Mouse (Mus musculus) lung, adult 2 months (tissue): ENCODE measurements around the gene Ppm1h. TPM values are rescaled to one million over a fixed set of nuclear protein-coding genes. Genes with fewer than 3 reads are reported as not detected.
"Not testable (repeated sequence)": the region's sequence is repeated elsewhere in the genome, so short reads cannot be mapped to it uniquely, and the experiment has no call there.

Experiments used
- DNase-seq: peaks from one replicate; pipeline ENCODE4 v3.0.0; 2022
- H3K4me1 ChIP-seq: fragments of 200-500 bp; 2 replicates; pipeline ENCODE4 v1.6.1; 2011; ENCODE audit warnings: low read length; ENCODE audit not compliant: control insufficient read depth, insufficient read depth
- H3K4me3 ChIP-seq: fragments of 200-500 bp; replicated peaks from 2 replicates; pipeline ENCODE3; 2011; ENCODE audit warnings: low read depth, mild to moderate bottlenecking, control low read depth, low read length; ENCODE audit errors: extremely low read depth
- CTCF ChIP-seq: fragments of 200-500 bp; IDR thresholded peaks from 2 replicates; pipeline ENCODE4 v1.5.1; 2011; ENCODE audit warnings: mild to moderate bottlenecking, low read length, control low read depth; ENCODE audit not compliant: insufficient read depth
- POLR2A ChIP-seq: fragments of 200-500 bp; IDR thresholded peaks from 2 replicates; pipeline ENCODE4 v1.6.1; 2011; ENCODE audit warnings: low read depth, mild to moderate bottlenecking, control low read depth, low read length, borderline replicate concordance; ENCODE audit errors: extremely low read depth
- WGBS: fragments of 180-500 bp; shearing (Covaris S2); methylation state at CpG from one replicate; pipeline ENCODE4 v1.1.7; 2018; 5-methylcytosine and 5-hydroxymethylcytosine counted together
- polyA plus RNA-seq: library from polyadenylated mRNA; depleted of rRNA; stranded (reverse); fragments of >200 nt; gene quantifications from 2 replicates; pipeline ENCODE4 v1.2.3, GENCODE M21; 2012

Ppm1h gene
- polyA plus RNA-seq, 1 experiment: 9.2 TPM

DNA sequence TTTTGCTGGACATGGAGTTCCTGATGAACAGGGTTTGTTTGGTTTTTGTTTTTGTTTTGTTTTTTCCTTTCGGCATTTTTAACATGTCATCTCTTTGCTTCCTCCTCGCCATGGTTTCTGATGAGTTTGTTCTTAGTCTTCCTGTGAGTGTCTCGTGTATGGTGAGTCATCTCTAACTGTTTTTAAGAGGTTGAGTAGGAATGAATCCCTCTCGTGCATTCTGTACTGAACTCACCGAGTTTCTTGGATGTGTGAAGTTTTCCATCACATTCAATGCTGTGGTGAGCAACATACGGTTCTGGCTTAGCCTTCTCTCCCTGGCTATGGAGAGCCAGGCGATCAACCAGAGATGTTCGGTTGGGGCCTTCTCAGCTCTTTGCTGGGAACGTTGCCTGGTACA lies 275.0 kb downstream of the Ppm1h start:
- 70% methylated on average over 9 of the region's 9 CpGs for WGBS

DNA sequence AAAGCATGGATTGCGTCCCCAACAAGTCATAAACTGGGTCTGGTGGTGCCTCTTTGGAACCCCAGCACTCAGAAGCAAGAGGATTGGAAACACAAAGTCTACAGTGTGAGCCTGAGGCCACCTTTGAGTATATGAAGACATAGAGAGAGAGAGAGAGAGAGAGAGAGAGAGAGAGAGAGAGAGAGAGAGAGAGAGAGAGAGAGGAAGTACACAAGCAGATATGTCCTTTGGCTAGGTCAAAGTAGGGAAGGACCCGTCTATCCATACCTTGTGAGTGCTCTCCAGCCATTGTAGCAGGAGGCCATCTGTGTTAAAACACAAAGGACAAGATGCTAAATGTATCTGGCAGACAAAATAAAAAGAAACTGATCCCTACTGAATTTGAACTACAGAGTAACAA lies 279.4 kb downstream of the Ppm1h start:
- Histone ChIP-seq H3K4me3 (no peak overlapping the region), H3K4me1 (no peaks in the 10 kb centered on the region)
- TF ChIP-seq CTCF (no peak), POLR2A (no peak)
- 74% methylated on average over 2 of the region's 2 CpGs for WGBS
- DNase-seq: no peak

More for the DNA sequence above, 275.0 kb downstream of the Ppm1h start:
- DNase-seq: no peak
- no peak for TF ChIP-seq CTCF
- TF ChIP-seq POLR2A: no peak
- H3K4me3 ChIP-seq: no peak overlapping the region
- H3K4me1 ChIP-seq: no peaks in the 10 kb centered on the region

DNA sequence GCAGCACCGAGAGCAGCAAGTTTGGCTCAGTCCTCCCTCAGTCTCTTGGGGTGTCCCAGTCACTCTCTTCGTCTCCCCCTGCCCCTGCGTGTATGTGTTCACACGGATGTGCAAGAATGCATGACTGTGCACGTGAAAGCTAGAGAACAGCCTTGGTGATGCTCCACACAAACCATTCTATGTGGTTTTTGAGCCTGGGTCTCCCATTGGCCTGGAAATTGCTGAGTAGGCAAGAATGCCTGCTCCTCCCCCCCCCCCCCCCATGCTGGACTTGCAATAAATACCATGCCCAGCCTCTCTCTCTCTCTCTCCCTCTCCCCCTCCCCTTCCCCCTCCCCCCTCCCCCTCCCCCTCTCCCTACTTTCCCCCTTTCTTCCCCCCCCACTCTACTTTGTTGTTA lies 280.1 kb downstream of the Ppm1h start:
- TF ChIP-seq CTCF (no peak), POLR2A (no peak)
- 91% methylated on average over 5 of the region's 5 CpGs for WGBS
- no peak for DNase-seq
- no peak overlapping the region for H3K4me3 ChIP-seq
- no peaks in the 10 kb centered on the region for H3K4me1 ChIP-seq

DNA sequence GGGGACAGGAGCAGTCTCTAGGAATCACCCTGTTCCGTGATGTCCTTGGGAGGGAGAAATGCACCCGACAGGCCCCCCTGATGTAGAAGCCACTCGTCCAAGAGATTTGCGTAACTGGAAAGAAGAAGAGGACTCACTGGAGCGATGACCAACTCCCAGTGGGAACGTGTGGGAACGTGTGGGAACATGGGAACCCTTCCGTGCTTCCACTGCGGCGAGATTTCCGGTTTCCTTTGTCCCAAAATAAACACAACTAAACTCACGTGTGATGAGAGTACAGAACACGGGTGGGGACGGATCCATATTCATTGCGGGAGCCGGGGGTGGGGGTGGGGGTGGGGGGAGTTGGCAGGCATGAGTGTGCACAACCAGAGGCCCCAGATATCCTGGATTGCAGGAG lies 281.7 kb downstream of the Ppm1h start:
- Histone ChIP-seq H3K4me3 (no peak overlapping the region), H3K4me1 (no peaks in the 10 kb centered on the region)
- DNase-seq: no peak
- 67% methylated on average over 16 of the region's 16 CpGs for WGBS
- TF ChIP-seq CTCF (no peak), POLR2A (no peak)

DNA sequence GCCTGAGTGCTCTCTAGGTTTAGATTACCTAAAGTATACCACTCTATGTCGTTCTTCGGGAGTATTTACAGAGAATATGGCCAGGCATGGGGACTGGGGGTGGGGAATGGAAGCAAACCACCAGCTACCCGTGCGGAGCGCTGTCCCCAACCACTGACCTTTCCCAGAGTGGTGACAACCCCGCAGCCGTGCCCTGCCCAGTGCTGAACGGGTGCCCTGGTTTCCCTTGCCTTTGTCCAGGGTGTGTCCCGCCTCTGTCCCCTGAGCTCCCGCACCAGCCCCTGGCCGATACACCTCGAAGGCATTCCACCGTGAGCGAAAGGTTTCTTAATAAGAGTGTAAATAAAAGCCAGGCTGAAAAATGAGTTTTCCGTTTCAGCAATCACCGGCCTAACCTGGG lies 282.2 kb downstream of the Ppm1h start:
- no peak for TF ChIP-seq CTCF
- no peak for DNase-seq
- WGBS: 49% methylated on average over 16 of the region's 16 CpGs
- Histone ChIP-seq H3K4me3 (no peak overlapping the region), H3K4me1 (no peaks in the 10 kb centered on the region)

DNA sequence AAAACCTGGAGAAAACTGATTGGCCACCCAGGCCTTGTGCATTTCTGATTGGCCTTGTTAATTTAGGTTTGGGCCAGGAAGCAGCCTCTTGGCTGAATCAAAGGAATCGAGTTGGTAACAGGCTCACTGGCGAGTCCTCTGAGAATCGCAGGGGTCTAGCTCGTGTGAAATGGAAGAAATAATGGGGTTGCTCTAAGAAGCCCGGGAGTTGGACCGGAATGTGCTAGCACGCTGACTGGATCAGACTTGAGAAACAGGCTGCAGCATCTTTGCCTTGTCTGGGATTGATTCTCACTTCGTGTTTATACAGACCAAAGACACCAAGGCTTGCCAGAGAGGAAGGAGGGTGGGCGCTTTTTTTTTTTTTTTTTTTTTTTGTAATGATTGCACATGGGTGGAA lies 282.9 kb downstream of the Ppm1h start:
- Histone ChIP-seq H3K4me3 (no peak overlapping the region), H3K4me1 (no peaks in the 10 kb centered on the region)
- TF ChIP-seq POLR2A (no peak), CTCF (no peak)
- 57% methylated on average over 9 of the region's 9 CpGs for WGBS
- DNase-seq: no peak

DNA sequence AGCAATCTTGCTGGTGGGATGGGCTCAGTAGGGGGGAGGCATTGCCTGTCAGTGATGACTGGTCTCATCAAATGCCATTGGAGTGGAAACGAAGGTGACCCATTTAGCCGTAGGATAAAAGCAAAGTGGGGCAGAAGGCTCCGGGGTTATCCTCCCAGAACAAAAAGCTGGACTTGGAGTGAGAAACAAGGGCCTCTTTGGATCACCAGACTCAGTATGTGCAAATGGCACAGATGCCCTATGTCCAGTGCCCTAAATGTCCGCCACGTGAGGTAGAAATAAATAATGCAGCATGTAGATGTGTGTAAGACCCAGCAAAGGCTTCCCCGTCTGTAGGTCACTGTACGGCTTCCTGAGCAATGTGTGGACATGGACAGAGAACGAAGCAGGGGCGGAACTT lies 284.1 kb downstream of the Ppm1h start:
- Histone ChIP-seq H3K4me1 (no peaks in the 10 kb centered on the region), H3K4me3 (no peak overlapping the region)
- TF ChIP-seq POLR2A (no peak), CTCF (no peak)
- no peak for DNase-seq
- 82% methylated on average over 9 of the region's 9 CpGs for WGBS

DNA sequence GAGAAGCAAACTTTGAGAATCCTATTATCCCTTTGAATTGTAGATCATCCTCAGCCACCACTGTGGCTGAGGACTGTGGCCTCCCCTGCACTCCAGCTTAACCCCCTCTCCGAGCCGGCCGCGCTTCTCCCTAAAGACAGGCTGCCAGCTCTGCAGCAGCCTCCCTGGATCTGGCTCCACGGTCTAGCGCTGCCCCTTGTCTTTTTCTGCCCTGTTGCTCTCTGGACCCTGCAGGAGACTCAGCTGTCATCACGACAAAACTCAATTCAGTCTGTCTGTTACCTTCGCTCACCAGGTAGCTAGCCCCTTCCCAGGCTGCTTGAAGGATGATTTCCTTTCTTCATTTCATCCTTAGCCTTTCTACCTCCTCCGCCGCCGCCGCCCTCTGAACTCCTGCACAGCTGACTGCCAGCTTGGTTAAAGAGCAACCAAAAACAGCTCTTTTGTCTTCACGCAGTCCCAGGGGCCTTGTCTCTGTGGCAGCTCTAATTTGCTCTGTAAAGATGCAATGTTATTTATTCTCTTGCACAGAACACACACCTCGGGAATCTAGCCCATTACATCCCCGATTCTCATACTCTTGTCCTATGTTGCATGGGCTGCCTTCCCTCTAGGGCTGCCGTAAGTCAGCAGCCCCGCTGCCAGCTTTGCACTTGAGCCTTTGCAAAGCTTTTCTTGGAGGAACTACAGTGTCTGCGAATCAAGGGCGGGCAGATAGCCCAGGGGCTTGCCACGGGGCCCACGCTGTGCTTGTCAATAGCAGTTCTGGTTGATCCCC lies 285.1 kb downstream of the Ppm1h start:
- TF ChIP-seq POLR2A (no peak), CTCF (no peak)
- 30% methylated on average over 21 of the region's 21 CpGs for WGBS
- no peak overlapping the region for H3K4me3 ChIP-seq
- DNase-seq: no peak
- H3K4me1 ChIP-seq: no peaks in the 10 kb centered on the region

DNA sequence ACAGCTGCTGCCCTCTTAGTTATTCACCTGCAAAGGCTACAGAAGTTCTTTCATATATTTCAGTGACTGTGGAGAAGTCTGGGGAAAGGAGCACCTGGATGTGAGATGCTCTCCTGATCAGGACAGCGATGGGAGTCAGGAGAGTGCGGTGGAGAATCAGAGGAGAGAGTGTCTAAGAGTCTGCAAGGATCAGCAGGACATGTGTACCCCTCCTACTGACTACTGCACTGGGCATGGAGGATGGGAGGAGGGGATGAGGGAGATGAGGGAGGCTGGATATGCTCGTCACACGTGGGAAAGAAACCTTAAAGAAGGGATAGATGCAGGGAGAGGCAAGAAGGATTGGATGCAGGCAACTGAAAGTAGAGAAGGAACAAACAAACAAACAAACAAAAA lies 285.7 kb downstream of the Ppm1h start:
- 62% methylated on average over 4 of the region's 4 CpGs for WGBS
- no peak for DNase-seq
- TF ChIP-seq POLR2A: no peak
- no peak for TF ChIP-seq CTCF
- no peaks in the 10 kb centered on the region for H3K4me1 ChIP-seq
- no peak overlapping the region for H3K4me3 ChIP-seq

DNA sequence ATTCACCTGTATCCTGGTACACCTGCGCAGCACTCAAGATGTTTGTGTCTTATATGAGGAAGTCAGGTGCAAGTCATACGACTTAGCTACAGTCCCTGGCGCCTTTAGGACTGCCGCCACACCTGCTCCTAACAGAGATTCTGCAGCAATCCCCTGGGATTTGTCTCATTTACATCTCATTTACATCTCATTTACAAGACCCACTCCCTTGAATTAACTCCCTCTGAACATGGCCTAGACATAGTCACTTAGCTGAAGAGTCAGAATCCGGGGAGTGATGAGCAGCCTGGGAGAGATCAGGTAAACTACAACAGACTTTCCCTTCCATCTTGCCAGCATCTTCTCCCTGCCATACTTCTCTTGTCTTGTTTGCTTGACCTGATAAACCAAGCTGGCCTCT lies 287.1 kb downstream of the Ppm1h start:
- 94% methylated on average over 5 of the region's 5 CpGs for WGBS

More for the DNA sequence above, 287.1 kb downstream of the Ppm1h start:
- H3K4me3 ChIP-seq, DNase-seq, H3K4me1 ChIP-seq: not testable (repeated sequence)
